Mouse (Mus musculus) ovary, postnatal 36 days (tissue): ENCODE data around the gene Fndc3a.

Experiments
- DNase-seq: peaks from one replicate; pipeline ENCODE4 v3.0.0; 2022; ENCODE audit warnings: low spot score, mixed read lengths

Fndc3a gene

DNA sequence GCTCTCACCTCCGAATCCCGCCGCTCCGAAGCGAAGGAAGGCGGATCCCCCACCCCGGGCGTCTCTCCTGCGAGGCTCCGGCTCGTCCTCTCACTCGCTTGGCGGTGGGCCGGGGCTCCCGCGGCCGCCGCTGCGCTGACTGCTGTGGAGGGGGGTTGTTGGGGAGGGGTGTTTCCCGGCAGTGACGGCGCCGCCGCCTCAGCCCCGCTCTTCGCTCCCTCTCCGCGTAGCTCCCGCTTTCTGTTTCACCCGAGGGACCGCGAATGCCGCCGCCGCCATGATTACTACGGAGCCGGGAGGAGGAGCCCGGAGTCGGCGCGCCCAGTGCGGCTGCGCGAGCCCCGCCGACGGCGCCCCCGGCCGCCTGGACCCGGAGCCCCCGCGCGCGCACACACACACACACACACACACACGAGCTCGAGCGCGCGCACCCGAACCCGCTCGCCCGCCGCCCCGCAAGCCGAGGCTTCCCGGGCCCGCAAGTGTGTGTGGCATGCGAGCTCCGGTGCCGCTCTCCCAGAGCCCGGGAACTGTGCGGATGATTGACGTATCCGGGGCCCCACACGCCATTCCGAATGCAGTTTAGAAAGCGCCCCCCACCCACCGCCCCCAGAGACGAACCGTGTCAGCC, at the start of gene Fndc3a:
Gene Fndc3a, minus strand, starts transcription at position 294 of the 631 bp plus-strand sequence.
- DNase-seq, result peak; percentile 88

DNA sequence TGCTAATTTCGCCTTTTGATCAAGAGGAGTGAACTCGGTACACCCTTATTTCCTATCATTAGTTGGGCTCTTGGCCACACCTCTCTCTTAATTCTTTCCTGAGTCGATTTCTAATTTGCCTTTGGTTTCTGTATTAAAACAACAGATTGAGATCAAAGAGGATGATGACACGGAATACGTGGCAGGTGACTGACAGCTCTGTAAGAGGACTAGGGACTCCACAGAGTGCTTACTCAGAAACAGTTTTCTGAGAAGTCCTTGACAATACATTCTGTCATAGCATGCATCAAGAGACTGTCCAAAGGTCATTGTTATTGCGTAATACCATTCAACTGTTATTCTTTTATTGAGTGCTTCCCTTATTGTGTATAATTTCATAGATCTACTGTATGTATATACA, 43.1 kb upstream of the Fndc3a start:
- no peak for DNase-seq

GRCm38 (mm10) chr14:72750426-72751182, 40.8 kb upstream of the Fndc3a start:
- DNase-seq, result no peak

- DNase-seq, result no peak
These were observed 38.5 kb upstream of the Fndc3a start for GRCm38 (mm10) chr14:72748331-72748730.

- no peak for DNase-seq
These were observed 31.9 kb upstream of the Fndc3a start for GRCm38 (mm10) chr14:72741667-72742066.

GRCm38 (mm10) chr14:72740336-72740735, 30.5 kb upstream of the Fndc3a start:
- no peak for DNase-seq

- DNase-seq, result no peak
These were observed 29.8 kb upstream of the Fndc3a start for GRCm38 (mm10) chr14:72739484-72740208.

- DNase-seq, result no peak
These were observed 29.0 kb upstream of the Fndc3a start for GRCm38 (mm10) chr14:72738776-72739175.

- DNase-seq, result no peak
These were observed 28.4 kb upstream of the Fndc3a start for GRCm38 (mm10) chr14:72738217-72738616.

DNA sequence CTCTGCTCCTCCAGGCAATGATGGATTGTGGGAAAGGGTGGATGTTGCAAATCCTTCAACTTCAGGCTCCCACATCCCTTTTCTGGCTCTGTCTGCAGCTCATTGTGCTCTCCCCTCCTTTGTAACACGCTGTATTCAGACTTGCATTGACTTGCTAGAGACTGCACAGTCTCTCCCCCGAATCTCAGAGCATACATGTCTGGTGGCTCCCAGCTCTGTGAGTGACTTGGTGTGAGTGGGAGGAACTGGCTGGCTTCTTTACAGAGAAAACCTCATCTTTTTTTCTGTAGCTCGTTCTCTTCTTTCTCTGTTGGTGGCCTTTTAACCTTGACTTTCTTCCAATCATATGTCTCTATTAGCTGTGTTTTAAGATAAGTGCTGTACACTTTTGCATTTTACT, 16.1 kb upstream of the Fndc3a start:
- no peak for DNase-seq

DNA sequence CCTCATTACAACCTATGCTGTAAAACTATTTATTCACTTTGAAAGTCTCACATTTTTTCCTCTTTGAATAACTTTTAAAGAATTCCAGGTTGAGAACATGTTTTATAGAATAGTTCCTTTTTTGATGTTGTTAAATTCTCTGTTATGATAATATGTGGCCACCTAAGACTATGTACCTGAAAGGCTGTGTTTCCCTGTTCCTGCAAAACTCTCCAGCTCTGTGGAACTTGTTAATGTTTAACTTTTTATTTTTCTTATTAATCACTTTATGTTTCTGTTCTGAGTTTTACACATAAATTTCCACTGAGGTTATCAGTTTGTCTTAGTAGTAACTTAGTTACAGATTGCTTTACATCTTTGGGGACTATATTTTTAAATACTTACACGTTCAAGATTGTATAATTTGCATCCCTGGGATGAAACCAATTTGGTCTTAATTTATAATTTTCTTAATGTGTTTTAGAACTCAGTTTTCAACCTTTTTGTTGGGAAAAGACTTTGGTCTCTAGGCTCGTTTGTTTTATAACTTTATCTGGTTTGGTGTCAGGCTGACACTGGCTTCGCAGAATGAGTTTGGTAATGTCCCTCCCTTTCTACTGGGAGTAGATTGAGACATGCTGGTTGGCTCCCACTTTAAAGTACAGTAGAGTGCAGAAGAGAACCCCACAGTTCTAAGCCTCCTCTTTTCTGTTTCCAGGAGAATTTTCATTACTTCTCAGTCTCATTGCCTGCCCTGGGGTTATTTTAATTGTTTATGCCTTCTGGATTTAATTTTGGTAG, 12.7 kb upstream of the Fndc3a start:
- no peak for DNase-seq

DNA sequence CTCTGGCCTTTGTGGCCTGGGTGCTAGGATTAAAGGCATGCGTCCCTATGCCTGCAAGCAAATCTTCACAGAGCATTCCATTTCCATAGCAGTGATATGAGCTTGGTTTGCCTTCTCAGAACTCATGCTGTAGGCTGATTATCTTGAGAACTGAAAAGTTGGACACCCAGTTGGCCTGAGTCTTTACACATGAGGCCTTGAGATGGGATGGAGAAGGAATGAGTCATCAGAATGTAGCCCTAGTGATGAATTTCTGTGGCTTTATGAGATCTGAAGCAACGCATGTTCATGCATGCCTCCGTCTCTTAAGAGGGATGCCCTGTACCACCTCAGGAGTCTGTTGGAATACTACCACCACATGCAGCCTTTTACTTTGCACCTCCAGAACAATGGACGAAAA, 6.4 kb upstream of the Fndc3a start:
- DNase-seq, result no peak

- DNase-seq, result no peak
These were observed 1.3 kb upstream of the Fndc3a start for GRCm38 (mm10) chr14:72711130-72711529.

- no peak for DNase-seq
These were observed 681 bp upstream of the Fndc3a start for GRCm38 (mm10) chr14:72710341-72711027.

GRCm38 (mm10) chr14:72709091-72709709, 603 bp downstream of the Fndc3a start:
- no peak for DNase-seq

GRCm38 (mm10) chr14:72708581-72708991, 1.2 kb downstream of the Fndc3a start:
- DNase-seq, result no peak

DNA sequence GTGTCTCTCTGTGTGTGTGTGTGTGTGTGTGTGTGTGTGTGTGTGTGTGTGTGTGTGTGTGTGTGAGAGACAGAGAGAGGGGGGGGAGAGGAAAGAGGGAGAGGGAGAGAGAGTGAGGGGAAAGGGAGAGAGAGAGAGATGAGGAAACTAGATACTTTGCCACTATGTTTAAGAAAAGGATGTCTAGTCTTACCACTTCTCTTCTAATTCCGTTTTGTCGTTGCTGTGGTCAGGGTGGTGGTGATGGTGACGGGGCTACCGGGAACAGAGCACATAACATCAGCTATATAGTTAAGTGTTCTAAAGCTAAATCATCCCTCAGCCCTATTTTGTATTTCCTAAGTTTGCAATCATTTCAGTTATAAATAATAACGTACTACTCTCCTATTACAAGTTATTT, 9.7 kb downstream of the Fndc3a start:
- DNase-seq, result no peak

- DNase-seq, result no peak
These were observed 18.4 kb downstream of the Fndc3a start for GRCm38 (mm10) chr14:72691406-72691805.

GRCm38 (mm10) chr14:72689525-72689924, 20.3 kb downstream of the Fndc3a start:
- DNase-seq, result no peak

DNA sequence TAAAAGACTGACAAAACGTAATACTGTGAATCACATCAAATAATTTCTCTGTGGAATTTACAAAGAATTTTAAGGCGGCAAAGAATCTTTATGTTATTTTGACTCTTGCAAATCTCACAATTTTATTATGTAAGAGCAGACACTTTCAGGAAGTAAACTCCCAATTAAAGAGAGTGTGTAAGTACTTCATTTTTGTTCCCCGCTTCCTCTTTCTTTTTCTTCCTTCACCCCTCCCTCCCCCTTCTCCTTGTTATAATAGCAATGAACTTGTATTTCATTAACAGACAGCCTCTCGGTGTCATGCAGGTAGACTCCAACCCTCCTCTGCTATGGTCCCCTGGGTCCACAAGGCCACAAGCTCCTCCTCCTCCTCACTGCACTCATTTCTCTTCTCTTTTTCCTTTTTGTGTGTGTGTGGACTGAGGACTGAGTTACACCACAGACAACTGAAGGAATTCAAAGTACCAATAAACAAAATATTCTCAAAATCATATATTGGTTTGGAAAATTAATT, 24.9 kb downstream of the Fndc3a start:
- no peak for DNase-seq

DNA sequence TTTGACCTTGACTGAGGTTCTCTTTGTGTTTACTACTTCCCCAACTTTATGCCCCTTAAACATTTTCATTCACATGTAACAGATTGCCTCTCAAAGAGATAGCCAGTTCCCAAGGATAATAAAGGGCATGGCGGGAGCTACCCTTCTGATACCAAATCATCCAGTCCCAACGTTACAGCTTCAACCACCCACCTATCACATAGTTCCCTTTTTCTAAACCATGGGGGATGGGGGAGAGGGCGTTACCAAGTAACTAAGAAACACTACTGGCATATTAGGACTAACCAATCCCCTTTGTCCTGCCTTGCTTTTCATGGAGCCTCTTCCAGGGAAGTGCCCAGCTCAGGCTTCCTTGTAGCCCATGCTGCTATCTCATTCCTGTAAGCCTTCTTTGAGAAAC, 32.6 kb downstream of the Fndc3a start:
- no peak for DNase-seq
